Mouse (Mus musculus) small intestine, adult 2 months (tissue): ENCODE measurements around the gene Cfap299.

Source experiments
- CTCF ChIP-seq: fragments of 200-500 bp; IDR thresholded peaks from 2 replicates; pipeline ENCODE4 v1.5.1; 2012; ENCODE audit warnings: low read depth, mild to moderate bottlenecking, control low read depth, inconsistent platforms, low read length, moderate library complexity, mixed read lengths; ENCODE audit not compliant: insufficient replicate concordance, insufficient read length; ENCODE audit errors: extremely low read depth
- POLR2A ChIP-seq: fragments of 200-500 bp; IDR thresholded peaks from 2 replicates; pipeline ENCODE4 v1.6.1; 2012; ENCODE audit warnings: low read depth, mild to moderate bottlenecking, control low read depth, inconsistent platforms, low read length, moderate library complexity

DNA sequence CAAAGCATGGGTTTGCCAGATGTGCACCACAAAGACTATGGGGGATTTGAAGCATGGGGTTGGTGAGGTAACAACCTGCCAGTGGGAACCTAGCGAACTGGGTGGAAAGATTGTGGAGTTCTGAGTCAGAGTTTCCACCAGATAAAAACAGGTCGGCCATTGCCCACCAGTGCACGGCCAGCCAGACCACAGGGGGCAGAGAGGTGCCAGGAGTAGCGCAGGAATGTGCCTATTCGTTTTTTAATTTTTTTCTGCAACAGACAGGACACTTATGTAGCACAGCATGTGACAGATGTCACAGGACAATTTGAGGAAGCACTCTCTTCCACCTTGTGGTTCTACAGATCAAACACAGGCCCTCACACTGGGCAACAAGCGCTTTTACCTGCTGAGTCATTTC is 475.7 kb downstream of the Cfap299 start:
- TF ChIP-seq CTCF (no peak), POLR2A (no peak)
